Mouse (Mus musculus): ENCODE results near the gene Zcchc18. TPM values are rescaled to one million over a fixed set of nuclear protein-coding genes. Genes with fewer than 3 reads are reported as not detected.
"Not testable (repeated sequence)": the region's sequence is repeated elsewhere in the genome, so short reads cannot be mapped to it uniquely, and the experiment has no call there.

The Zcchc18 gene
- total RNA-seq (2021): 100 to 1,000 TPM; 267 to 271 TPM
- long read RNA-seq, full-length matches to known transcripts: 333 of 567 reads
- long read RNA-seq, partial matches to known transcripts: 189 of 567 reads
- long read RNA-seq, other reads (novel, unspliced or antisense): 45 of 567 reads

DNA sequence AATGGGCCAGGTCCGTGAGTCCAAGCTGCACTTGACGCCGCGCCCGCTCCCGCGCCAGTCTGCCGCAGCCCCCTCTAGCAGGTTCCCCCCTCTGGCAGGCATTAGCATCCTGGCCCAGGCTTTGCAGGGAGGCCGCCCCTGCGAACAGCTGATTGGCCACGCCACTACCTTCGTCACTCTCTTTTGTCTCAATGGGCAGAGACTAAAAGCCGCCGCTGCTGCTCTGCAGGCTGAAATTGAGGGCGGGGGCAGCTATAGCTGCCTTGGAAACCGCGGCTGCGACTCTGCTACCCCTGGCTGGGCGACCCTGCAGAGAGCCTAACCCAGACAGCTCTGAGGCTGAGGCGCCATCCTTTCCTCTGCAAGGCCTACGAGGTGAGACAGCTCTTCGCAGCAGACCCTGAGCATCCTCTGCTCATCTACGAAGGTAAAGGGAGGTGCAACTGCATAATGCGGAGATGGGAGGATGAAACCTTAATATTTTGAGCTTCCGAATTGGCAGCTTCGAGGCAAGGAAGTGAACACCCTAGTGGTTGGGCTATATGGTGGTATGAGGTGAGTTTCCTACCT is at the start of gene Zcchc18:
TSS of gene Zcchc18 (plus strand) at position 178 of the 570 bp plus-strand sequence.
- DNase-seq (ENCODE audit: low spot score in 2 of 2): peak; percentile 87 to 90

DNA sequence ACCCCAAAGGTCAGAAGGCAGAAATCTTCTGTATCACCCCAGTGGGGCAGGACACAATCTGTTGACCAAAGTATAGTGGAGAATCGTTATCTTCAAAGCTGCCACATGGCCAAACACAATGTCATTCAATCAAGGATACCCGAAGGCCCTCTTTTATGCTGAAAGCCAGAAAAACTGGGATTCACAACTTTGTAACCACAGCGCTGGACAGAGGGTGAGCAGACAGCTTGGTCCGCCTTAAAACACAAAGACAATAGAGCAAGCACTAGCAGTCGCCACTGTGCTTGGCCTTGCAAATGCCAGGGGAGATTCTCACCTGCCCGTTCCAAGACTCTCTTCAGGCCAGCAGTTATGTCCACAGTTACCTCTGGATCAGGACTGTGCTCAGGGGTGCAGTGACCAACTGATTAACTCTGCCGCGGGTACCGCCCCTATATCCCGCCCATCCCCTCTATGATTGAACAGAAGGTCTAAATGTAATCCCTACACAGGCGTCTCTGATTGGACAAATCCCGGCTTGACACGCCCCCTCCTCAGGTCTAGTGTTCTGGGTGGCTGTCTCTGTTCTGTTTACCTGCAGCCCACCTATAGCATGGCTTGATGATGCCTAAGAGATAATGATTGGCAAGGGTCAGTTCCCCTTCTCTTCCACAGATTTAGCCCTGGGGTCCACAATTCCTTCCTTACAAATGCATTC is 35.2 kb upstream of the Zcchc18 start:
- DNase-seq (ENCODE audit: low spot score in 2 of 2): peak; percentile 73 to 83

DNA sequence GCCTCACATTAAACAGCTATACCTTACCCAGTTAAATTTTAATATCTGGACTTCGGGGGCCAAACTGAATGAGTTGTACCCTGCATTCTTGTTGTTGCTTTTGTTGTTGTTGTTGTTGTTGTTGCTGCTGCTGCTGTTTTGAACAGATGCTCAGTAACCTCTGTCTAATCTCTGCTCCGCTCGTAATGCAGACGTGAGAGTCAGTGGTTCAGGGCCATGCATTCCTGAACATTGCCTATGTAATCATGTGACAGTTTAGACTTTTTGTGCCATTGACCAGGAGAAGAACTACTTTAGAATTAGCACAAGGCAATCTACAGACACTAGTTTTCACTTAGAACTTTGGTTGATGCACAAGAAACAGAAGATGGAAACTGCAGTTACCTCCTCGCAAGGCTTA is 34.7 kb upstream of the Zcchc18 start:
- DNase-seq (ENCODE audit: low spot score in 2 of 2): not testable (repeated sequence)

DNA sequence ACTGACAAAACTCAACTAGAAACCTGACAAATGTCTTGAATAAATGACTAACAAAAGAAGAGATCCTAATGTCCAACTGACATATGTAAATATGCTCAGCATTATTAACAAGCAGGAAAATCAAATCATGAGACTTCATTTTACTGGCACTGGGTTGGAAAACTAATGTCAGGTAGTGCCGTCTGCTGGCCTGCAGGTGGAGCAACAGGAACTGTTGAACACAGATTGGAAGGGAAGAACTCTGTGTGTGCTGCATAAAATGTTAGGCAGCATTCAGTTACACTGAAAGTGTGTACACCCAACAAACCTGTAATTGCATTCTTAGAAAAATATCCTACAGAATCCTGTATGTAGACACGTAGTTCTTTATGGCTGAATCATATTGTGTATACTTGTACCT is 33.3 kb upstream of the Zcchc18 start:
- DNase-seq (ENCODE audit: low spot score in 2 of 2): peak in 1 of 2 experiments; percentile 14

DNA sequence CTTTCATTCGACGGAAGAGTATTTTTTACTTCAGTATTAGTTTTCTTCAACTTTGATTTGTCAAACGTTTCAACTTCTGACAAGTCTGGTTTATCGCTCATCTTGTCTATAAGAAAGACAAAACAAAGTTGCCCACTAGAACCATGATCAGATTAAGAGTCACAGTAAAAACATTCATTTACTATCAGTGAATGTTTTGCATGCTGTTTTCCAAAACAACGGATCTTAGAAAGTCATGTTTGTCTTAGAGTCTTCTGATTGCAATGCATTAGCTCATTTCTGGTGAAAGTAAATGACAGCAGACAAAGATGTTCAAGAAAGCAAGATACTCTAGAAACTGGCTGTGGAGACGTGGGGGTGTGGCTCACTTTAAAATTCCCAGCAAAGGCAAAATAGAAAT is 17.6 kb upstream of the Zcchc18 start, which contains the start of gene Tmsb15b2:
TSS of gene Tmsb15b2 (minus strand) at position 101 of the 400 bp plus-strand sequence.
- not testable (repeated sequence) for DNase-seq (ENCODE audit: low spot score in 2 of 2)

DNA sequence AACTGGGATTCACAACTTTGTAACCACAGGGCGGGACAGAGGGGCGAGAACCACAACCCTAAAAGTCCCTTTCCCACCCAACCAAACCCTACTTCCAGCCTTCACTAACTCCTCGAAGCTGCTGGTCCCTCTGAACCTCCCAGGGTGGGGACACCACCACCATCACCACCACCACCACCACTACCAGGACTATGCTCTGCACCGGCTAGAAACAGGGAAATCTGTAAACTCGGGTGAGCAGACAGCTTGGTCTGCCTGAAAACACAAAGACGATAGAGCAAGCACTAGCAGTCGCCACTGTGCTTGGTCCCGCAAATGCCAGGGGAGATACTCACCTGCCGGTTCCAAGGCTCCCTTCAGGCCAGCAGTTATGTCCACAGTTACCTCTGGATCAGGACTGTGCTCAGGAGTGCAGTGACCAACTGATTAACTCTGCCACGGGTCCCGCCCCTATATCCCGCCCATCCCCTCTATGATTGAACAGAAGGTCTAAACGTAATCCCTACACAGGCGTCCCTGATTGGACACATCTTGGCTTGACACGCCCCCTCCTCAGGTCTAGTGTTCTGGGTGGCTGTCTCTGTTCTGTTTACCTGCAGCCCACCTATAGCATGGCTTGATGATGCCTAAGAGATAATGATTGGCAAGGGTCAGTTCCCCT is 16.4 kb upstream of the Zcchc18 start, which contains the start of the genes Tmsb15l and Tmsb15b1:
TSS of gene Tmsb15l (minus strand) at position 446 of the 661 bp plus-strand sequence.
TSS of gene Tmsb15b1 (minus strand) at position 451 of the 661 bp plus-strand sequence.
- DNase-seq (ENCODE audit: low spot score in 2 of 2): peak in 1 of 2 experiments; percentile 84

DNA sequence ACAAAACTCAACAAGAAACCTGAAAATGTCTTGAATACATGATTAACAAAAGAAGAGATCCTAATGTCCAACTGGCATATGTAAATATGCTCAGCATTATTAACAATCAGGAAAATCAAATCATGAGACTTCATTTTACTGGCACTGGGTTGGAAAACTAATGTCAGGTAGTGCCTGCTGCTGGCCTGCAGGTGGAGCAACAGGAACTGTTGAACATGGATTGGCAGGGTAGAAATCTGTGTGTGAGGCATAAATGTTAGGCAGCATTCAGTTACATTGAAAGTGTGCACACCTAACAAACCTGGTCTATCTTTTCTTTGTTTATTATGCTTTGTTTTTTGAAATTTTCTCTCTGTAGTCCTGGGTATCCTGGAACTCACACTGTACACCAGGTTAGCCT is 14.3 kb upstream of the Zcchc18 start:
- peak in 1 of 2 experiments; percentile 23 for DNase-seq (ENCODE audit: low spot score in 2 of 2)

DNA sequence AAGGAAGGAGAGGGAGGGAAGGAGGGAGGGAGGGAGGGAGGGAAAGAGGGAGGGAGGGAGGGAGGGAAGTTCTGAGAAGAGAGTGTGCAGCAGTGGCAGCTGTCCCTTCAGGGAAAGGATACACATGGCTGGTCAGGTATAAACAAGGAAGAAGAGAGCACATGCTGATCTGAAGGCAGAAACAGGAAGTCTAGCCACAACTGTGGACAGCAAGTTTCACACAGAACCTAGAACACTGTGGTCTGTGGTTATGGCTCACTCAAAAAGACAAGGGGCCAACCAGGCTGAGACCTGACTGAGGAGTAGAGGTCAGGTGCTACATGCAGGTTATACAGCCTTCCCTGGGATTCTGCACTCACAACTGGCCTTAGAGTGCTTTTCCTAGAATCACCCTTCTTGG is 6.9 kb upstream of the Zcchc18 start:
- no peak for DNase-seq (ENCODE audit: low spot score in 2 of 2)

DNA sequence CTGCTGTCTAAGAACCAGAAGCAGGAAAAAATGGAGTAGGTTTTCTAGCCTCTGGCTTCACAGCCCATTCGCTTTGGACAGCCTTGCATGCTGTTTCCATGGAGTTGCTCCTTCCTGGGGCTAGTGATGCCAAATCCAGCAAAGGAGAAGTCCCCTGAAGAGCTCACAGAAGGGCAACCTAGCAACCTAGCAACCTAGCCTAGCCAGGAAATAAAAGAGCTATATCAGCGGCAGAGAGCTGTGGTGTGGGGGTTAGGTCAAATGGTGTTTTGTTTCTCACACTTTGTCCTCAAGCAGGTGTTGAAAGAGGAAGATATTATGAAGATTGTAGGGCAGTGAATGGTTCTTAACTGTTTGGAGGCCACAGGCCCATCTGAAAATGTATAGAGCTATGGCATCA is 1.7 kb upstream of the Zcchc18 start:
- DNase-seq (ENCODE audit: low spot score in 2 of 2): no peak

DNA sequence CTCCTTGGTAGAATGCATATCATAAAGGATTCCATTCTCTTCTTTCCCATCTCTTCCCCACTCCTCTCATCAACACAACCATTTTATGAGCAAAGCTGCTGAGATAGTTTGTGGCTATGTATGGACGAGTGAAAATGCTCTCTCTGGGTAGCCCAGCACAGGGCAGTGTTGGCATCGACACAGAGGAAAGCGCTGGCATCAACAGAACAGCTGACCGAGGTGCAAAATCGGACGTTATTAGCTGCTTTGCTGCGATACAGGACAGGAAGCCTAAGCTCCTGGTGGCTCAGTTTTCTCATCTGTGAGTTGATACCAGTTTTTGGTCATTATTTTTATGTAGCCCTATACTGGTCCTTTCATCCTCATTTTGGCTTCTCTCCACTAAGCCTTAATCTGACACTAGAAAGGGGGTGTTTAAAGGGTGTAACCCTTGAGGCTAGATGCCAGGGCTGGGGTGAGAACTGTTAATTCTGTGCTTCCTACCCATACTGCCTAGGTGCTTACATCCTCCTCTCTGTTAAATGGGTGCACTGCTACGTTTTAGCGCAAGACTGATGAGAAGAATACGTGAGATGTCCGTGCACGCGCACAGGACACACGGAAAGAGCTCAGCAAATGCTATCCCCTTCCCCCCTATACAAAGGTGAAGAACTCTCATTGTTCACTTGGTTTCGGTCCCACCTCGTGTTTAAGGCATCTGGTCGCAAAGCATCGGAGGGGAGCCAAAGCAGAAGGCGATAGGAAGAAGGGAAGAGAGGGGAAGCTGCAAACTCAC is 577 bp upstream of the Zcchc18 start:
- peak in 1 of 2 experiments; percentile 10 for DNase-seq (ENCODE audit: low spot score in 2 of 2)

DNA sequence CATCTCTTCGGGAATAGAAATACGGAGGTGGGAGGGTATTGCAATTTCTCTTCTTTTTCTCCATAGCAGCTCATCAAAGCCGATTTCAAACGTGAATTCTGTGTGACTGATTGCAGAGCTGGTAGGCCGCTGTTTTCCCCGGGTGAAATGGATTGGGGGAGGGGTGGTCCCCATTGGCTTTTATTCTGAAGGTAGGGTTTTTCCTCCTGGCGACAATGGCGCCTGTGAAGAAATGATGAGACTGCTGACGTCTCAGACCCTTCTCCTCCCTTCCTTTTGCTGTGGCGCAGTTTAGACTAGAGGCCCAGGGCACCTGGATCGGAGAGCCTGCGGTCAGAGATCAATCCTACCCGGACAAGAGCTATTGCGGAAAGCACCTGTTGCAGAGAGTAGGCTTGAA is 686 bp downstream of the Zcchc18 start:
- peak in 1 of 2 experiments; percentile 38 for DNase-seq (ENCODE audit: low spot score in 2 of 2)

DNA sequence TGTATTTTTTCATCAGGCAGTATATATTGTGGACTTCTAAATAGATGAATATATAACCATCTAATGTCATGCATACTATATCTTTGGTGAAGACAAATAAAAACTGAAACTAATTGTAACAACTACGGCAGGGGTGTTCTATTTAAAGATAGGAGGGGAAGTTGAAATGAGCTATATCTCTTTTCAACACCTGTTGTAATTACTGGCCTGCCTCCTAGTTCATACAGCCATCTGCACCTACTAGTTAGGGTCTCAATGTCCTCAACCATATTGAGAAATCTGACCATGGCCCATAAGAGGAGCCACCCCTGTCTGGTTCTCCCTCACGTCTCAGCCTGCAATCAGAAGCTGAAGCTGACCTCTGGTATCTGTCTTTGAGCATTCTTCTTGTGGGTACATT is 3.3 kb downstream of the Zcchc18 start:
- no peak for DNase-seq (ENCODE audit: low spot score in 2 of 2)

DNA sequence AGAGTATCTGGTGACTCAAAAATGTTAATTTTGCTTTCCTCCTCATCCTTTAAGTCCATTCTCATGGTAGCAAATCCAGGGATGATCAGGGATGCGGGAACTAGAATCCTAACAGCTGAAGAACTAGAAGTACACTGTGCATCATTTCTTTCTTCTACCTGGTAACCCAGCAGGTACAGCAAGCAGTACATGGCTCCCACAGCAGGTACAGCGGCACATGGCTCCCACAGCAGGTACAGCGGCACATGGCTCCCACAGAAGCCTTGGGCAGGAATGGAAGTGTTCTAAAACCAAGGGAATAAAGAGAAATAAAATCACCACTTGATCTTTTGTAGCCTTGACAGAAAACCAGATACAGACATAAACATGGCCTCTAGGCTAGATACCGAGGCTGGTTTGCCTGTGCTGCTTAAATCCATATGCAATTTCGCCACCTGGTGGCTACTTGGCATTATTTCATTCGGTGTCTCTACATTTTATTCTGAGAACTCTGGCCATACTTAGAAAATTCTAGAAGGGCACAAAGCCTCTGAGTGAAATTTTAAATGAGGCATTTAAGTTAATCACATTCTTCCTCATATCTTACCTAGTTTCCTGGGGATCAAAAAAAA is 22.2 kb downstream of the Zcchc18 start:
- peak in 1 of 2 experiments; percentile 70 for DNase-seq (ENCODE audit: low spot score in 2 of 2)

DNA sequence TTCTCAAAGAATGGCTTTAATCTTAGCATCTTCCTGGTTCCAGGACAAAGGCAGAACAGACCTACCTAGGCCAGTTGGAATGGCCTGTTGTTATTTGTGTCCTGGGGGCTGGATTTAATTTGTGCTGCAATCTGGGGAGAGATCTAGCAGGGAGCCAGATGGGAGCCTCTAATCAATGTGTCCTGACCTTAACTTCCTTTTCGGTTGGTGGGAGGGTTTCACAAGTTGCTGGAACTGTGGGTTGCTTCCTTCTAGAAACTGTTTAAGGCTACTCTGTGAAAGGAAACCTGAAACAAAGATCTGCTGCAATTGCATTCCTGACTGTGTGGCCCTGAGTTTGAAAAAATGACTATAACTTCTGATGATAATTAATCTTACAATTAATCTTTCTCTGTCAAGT is 24.7 kb downstream of the Zcchc18 start:
- no peak for DNase-seq (ENCODE audit: low spot score in 2 of 2)

DNA sequence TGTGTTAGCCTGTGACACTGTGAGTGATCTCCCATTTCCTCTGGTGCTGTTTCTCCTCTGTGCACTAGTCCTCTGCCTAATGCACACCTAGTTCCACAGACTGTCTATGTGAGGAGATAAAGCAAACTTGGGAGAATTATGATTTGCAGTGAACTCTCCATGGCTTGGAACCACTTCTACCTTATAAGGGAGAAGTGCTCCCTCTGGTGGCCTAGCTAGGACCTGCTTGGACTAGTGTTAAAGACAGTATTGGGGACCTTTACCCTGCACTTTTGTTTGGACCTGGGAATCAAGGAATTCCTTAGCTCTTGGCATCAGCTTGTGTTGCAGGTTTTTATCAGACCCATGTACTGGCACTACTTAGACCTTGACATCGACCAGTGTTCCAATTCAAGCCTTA is 26.4 kb downstream of the Zcchc18 start:
- DNase-seq (ENCODE audit: low spot score in 2 of 2): peak in 1 of 2 experiments; percentile 63

DNA sequence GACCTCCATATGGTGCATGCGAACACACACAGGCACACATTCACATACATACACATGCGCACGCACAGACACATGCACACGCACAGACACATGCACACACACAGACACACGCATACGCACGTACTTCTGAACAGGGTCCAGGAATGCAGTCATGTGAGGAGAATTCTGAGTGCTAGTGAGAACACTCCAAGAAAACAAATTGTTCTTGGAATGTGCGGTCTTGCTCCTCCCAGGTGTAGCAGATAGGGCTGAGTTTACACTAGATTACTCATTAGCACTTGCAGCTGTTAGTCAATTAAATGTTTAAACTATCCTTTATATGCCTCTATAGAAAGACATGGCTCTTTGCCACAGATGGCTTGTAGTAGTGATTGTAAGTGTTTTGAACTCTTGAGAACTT is 38.0 kb downstream of the Zcchc18 start:
- DNase-seq (ENCODE audit: low spot score in 2 of 2): no peak

DNA sequence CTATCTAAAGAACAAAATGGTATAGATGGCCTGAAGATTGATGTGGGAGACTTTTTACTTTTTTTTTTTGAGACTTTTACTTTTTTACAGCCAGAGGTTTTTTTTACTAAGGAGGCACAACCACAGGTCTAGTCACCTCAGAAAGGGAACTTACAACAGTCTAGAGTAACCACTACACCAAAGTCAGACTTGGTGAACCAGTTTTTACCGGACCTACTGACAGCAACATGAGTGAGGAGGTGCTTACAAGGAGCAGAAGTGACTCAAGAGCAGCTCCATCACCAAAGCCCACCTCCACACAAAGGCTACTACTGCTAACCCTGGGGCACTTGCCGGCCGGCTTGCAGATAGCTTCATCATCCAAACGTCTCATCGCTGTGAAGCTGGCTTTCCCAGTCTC is 38.8 kb downstream of the Zcchc18 start:
- DNase-seq (ENCODE audit: low spot score in 2 of 2): no peak

DNA sequence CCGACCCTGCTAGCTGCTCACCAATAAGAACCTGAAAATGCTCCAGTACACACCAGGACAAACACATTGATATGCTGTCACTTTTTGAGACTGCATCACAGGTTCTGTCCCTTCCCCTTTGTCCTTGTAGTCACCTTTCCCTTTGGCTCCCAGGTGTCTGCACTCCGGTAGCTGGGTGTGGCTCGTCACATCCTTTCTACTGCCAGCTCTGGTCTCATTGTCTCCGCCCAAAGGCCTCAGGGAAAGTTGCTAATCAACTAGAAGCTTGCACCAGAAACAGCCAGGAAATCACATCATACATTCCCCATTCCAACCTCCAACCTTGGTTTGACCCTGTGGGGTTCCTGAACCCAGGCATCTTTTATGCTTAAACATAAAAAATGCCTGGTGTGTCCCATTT is 41.4 kb downstream of the Zcchc18 start:
- DNase-seq (ENCODE audit: low spot score in 2 of 2): no peak

DNA sequence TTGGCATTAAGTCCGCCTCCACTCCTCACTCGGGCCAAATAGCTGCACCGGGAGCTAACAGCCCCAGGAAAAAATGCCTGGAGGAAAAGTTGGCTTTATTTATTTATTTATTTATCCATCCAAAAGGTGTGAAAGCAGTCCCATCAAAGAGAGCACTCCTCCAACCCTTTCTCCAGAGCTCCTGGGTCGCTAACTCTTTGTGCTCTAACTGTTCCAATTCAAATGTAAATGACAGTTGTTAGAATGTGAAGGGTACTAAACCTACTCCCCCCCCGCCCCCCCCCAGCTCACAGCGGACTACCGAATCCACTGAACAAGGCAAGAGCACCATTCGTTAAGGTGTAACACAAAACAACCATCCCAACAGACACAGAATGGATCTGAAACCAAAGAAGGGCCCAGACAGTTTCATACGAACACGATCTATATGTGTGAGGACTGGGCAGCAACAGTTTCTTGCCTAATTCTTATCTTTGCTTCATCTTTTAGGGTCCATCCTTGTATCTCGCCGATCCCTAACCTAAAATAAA is 44.6 kb downstream of the Zcchc18 start:
- DNase-seq (ENCODE audit: low spot score in 2 of 2): no peak

DNA sequence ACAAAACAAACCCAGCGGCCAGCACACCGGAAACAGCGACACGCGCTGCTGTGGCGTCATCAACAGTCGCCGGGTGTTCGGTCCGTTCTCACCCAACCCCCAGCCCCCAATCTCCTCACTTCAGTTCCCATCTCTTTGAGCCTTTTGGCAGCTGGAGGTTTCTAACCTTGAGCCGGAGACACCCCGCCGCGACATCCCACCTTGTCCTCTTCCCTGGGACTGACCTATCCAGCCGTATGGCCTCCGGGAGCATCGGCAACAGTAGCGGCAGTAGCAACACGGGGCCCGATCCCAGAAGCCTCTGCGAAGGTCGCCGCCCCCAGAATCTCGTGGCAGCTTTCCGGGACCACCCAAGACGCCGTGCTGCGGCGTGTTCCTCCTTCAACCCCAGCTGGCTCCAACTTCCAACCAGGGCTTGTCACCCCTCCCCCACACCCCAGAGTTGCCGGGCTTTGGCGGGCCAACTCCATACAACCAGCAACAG is 45.1 kb downstream of the Zcchc18 start, which contains the start of gene Slc25a53:
TSS of gene Slc25a53 (minus strand) at position 303 of the 484 bp plus-strand sequence.
- DNase-seq (ENCODE audit: low spot score in 2 of 2): peak; percentile 75 to 87

Data from layer of hippocampus, adult 18-20 months (tissue).